ENCODE assay signal across 8 mouse cellular contexts in the genomic region with DNA sequence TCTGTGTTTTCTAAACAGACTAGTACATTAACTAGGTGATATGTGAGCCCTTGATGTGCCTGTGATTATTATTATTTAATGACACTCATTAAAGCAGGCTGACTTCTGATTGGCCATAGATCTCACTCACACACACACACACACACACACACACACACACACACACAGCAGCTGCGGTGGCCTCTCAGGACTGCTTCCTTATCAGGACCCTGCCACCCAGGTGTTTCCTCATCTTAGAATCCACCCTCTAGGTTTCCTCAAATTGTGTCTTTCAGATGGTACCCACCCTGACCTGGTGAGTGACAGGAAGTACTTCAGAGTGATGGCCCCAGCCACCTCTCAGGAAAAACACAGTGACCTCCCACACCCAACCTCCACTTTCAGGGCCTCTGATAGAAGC. TPM values are rescaled to one million over a fixed set of nuclear protein-coding genes. Genes with fewer than 3 reads are reported as not detected.
DNase-seq lines count a peak whose midpoint lies in the region; ATAC-seq and TF ChIP-seq lines count a peak whose summit lies in the region.

No protein-coding gene starts in this region.

- no peak for TF ChIP-seq CTCF in kidney, adult 2 months (conservative IDR thresholded peaks at IDR 0.05; ENCODE audit: insufficient read depth, insufficient read length, low read depth, low read length)

- ATAC-seq in forebrain, embryonic 11.5 days (replicated peaks; ENCODE audit: low FRiP score), result no peak
- no peak for ATAC-seq in forebrain, embryonic 16.5 days
- no peak for ATAC-seq in forebrain, embryonic 15.5 days (replicated peaks)
- ATAC-seq in midbrain, embryonic 13.5 days, result no peak

- H3K9ac ChIP-seq in forebrain, embryonic 11.5 days (ENCODE audit: low read length), result no peak overlapping the region; the same call in 1 of the 2 replicates
- no peak overlapping the region for H3K9ac ChIP-seq in forebrain, embryonic 16.5 days (replicated peaks; ENCODE audit: low read depth, low read length)
- no peak overlapping the region for H3K9ac ChIP-seq in forebrain, embryonic 15.5 days (replicated peaks)
- no peak overlapping the region for H3K9ac ChIP-seq in midbrain, embryonic 13.5 days (replicated peaks)

- peak overlapping the region; percentile 98 for H3K27ac ChIP-seq in forebrain, embryonic 11.5 days (ENCODE audit: low read depth, low read length)
- no peak overlapping the region for H3K27ac ChIP-seq in forebrain, embryonic 16.5 days (ENCODE audit: low read length)
- peak overlapping the region; percentile 92 for H3K27ac ChIP-seq in forebrain, embryonic 15.5 days (replicated peaks)
- no peak overlapping the region for H3K27ac ChIP-seq in kidney, adult 2 months (ENCODE audit: insufficient read depth, low read depth, low read length)
- peak overlapping the region; percentile 85 for H3K27ac ChIP-seq in midbrain, embryonic 13.5 days

- H3K9me3 ChIP-seq in forebrain, embryonic 11.5 days (ENCODE audit: control insufficient read depth, low read length), result no peaks in the 10 kb centered on the region
- H3K9me3 ChIP-seq in forebrain, embryonic 16.5 days (ENCODE audit: control insufficient read depth, low read length), result no peaks in the 10 kb centered on the region
- no peaks in the 10 kb centered on the region for H3K9me3 ChIP-seq in forebrain, embryonic 15.5 days
- H3K9me3 ChIP-seq in midbrain, embryonic 13.5 days, result no peaks in the 10 kb centered on the region

- no peaks in the 10 kb centered on the region for H3K27me3 ChIP-seq in forebrain, embryonic 11.5 days (ENCODE audit: control insufficient read depth, insufficient read depth, low read length)
- no peaks in the 10 kb centered on the region for H3K27me3 ChIP-seq in forebrain, embryonic 16.5 days (replicated peaks; ENCODE audit: control insufficient read depth, insufficient read depth, low read length)
- H3K27me3 ChIP-seq in forebrain, embryonic 15.5 days, result no peaks in the 10 kb centered on the region
- H3K27me3 ChIP-seq in kidney, adult 2 months (replicated peaks; ENCODE audit: control insufficient read depth, insufficient read depth, low read length), result no peaks in the 10 kb centered on the region
- no peaks in the 10 kb centered on the region for H3K27me3 ChIP-seq in midbrain, embryonic 13.5 days

- TF ChIP-seq POLR2A in kidney, adult 2 months (IDR thresholded peaks at IDR 0.05; ENCODE audit: low read depth, low read length), result no peak

- H3K4me3 ChIP-seq in forebrain, embryonic 11.5 days (ENCODE audit: low read depth, low read length), result no peak overlapping the region
- no peak overlapping the region for H3K4me3 ChIP-seq in forebrain, embryonic 16.5 days (replicated peaks; ENCODE audit: low read length)
- H3K4me3 ChIP-seq in forebrain, embryonic 15.5 days, result no peak overlapping the region
- H3K4me3 ChIP-seq in kidney, adult 2 months (ENCODE audit: insufficient read depth, low read depth, low read length), result no peak overlapping the region
- no peak overlapping the region for H3K4me3 ChIP-seq in midbrain, embryonic 13.5 days (replicated peaks)

- peaks cover 38% of the 10 kb centered on the region for H3K4me1 ChIP-seq in forebrain, embryonic 11.5 days (replicated peaks; ENCODE audit: control insufficient read depth, insufficient read depth, low read length)
- H3K4me1 ChIP-seq in forebrain, embryonic 16.5 days (replicated peaks; ENCODE audit: control insufficient read depth, insufficient read depth, low read length), result peaks cover 33% of the 10 kb centered on the region
- H3K4me1 ChIP-seq in forebrain, embryonic 15.5 days, result peaks cover 44% of the 10 kb centered on the region
- peaks cover 20% of the 10 kb centered on the region for H3K4me1 ChIP-seq in kidney, adult 2 months (ENCODE audit: control insufficient read depth, insufficient read depth, low read length)
- H3K4me1 ChIP-seq in midbrain, embryonic 13.5 days (replicated peaks), result peaks cover 58% of the 10 kb centered on the region

- H3K4me2 ChIP-seq in forebrain, embryonic 11.5 days (ENCODE audit: low read depth, low read length, severe bottlenecking), result no peak overlapping the region
- no peak overlapping the region for H3K4me2 ChIP-seq in forebrain, embryonic 16.5 days (ENCODE audit: low read length)
- no peak overlapping the region for H3K4me2 ChIP-seq in forebrain, embryonic 15.5 days (replicated peaks)
- H3K4me2 ChIP-seq in midbrain, embryonic 13.5 days (replicated peaks), result no peak overlapping the region

- WGBS in forebrain, embryonic 11.5 days, result 57% methylated on average over 1 of the region's 1 CpGs
- 69% methylated on average over 1 of the region's 1 CpGs for WGBS in forebrain, embryonic 16.5 days
- WGBS in forebrain, embryonic 15.5 days, result 64% methylated on average over 1 of the region's 1 CpGs
- WGBS in kidney, adult 2 months, result 88% methylated on average over 1 of the region's 1 CpGs
- 64% methylated on average over 1 of the region's 1 CpGs for WGBS in midbrain, embryonic 13.5 days

- no peak for DNase-seq in forebrain, embryonic 11.5 days (ENCODE audit: low spot score)
- DNase-seq in kidney, adult 2 months, result peak; percentile 41
- DNase-seq in ovary, postnatal 10 days (ENCODE audit: low spot score), result no peak
- DNase-seq in embryo, embryonic 10 days (ENCODE audit: low spot score), result no peak
- no peak for DNase-seq in right cerebral cortex, postnatal 4 days

- no peaks in the 10 kb centered on the region for H3K36me3 ChIP-seq in forebrain, embryonic 11.5 days (ENCODE audit: control insufficient read depth, insufficient read depth, low read length)
- H3K36me3 ChIP-seq in forebrain, embryonic 16.5 days (ENCODE audit: control insufficient read depth, insufficient read depth), result no peaks in the 10 kb centered on the region
- no peaks in the 10 kb centered on the region for H3K36me3 ChIP-seq in forebrain, embryonic 15.5 days
- no peaks in the 10 kb centered on the region for H3K36me3 ChIP-seq in kidney, adult 2 months (ENCODE audit: control insufficient read depth, insufficient read depth, low read length)
- no peaks in the 10 kb centered on the region for H3K36me3 ChIP-seq in midbrain, embryonic 13.5 days

RNA-seq across cellular contexts. Expression of a gene that starts 52.0 kb away (rescaled TPM):
- 164 and 173 TPM in 2 replicates for polyA plus RNA-seq in forebrain, embryonic 11.5 days (2014; fragmentation: Nextera tagmentation; extraction: Ambion mirVana)
- 22.6 and 26.7 TPM in 2 replicates for polyA plus RNA-seq in forebrain, embryonic 16.5 days (2015; fragmentation: Nextera tagmentation; extraction: Ambion mirVana)
- 28.2 and 35.3 TPM in 2 replicates for polyA plus RNA-seq in forebrain, embryonic 15.5 days (2015; fragmentation: Nextera tagmentation; extraction: Ambion mirVana)
- polyA plus RNA-seq in kidney, adult 2 months (2012; rRNA removed), result 109 and 111 TPM in 2 replicates
- 51.7 and 60.1 TPM in 2 replicates for polyA plus RNA-seq in midbrain, embryonic 13.5 days (2015; fragmentation: Nextera tagmentation; extraction: Ambion mirVana)

Comparison
In these comparisons a context has a peak if more than half of its experiments do, and no peak if none do; other contexts are left out.
1. H3K27ac ChIP-seq: peak in forebrain, embryonic 11.5 days (single experiment), forebrain, embryonic 15.5 days (single experiment) and midbrain, embryonic 13.5 days (single experiment); none in forebrain, embryonic 16.5 days (single experiment) and kidney, adult 2 months (single experiment).